ENCODE assay signal across 10 mouse cellular contexts in genomic region chr4:108070286-108070685, GRCm38 (mm10). TPM values are rescaled to one million over a fixed set of nuclear protein-coding genes. Genes with fewer than 3 reads are reported as not detected.
DNase-seq lines count a peak whose midpoint lies in the region; ATAC-seq and TF ChIP-seq lines count a peak whose summit lies in the region.
"Had no signal": no experiment of that assay in that cellular context is flagged by ENCODE, and none has a peak within 500 bp of the region (broad histone marks: within the 10 kb centered on the region; RNA-seq: fewer than 3 reads in every experiment).

No protein-coding gene starts in this region.

- H3K4me1 ChIP-seq in spleen, adult 2 months (ENCODE audit: control insufficient read depth, insufficient read depth, insufficient read length), result peaks cover 5% of the 10 kb centered on the region
- H3K4me1 ChIP-seq in liver, embryonic 12.5 days, result peaks cover 44% of the 10 kb centered on the region

- peak overlapping the region; percentile 83 for H3K4me2 ChIP-seq in liver, embryonic 12.5 days

- no peak for TF ChIP-seq CTCF in gastrocnemius, adult 2 months (IDR thresholded peaks at IDR 0.05)
- TF ChIP-seq CTCF in spleen, adult 2 months (IDR thresholded peaks at IDR 0.05; ENCODE audit: extremely low read depth, insufficient read depth, insufficient read length, insufficient replicate concordance), result no peak

- no peaks in the 10 kb centered on the region for H3K27me3 ChIP-seq in spleen, adult 2 months (ENCODE audit: control insufficient read depth, insufficient read depth, low read length)
- H3K27me3 ChIP-seq in liver, embryonic 12.5 days (replicated peaks), result no peaks in the 10 kb centered on the region

- H3K4me3 ChIP-seq in gastrocnemius, adult 2 months, result peak overlapping the region; percentile 78
- H3K4me3 ChIP-seq in spleen, adult 2 months (ENCODE audit: extremely low read depth, insufficient read depth, insufficient read length), result peak overlapping the region; percentile 60
- H3K4me3 ChIP-seq in liver, embryonic 12.5 days, result peak overlapping the region; percentile 69

- no peak for ATAC-seq in liver, embryonic 12.5 days

- intact Hi-C loops in gastrocnemius, adult 2 months (cut with DNase I), result loop anchor here (10.0 kb wide), 1 partner anchor 145 kb away; the partner anchor contains the start of gene Cpt2
- intact Hi-C loops in gastrocnemius, postnatal 36 days (cut with DNase I), result no loop called here

- 50% methylated on average over 4 of the region's 4 CpGs for WGBS in spleen, adult 2 months
- 51% methylated on average over 4 of the region's 4 CpGs for WGBS in liver, embryonic 12.5 days (ENCODE audit: insufficient replicate concordance)

- DNase-seq in gastrocnemius, adult 2 months, result no peak
- DNase-seq in gastrocnemius, postnatal 36 days, result no peak
- no peak for DNase-seq in spleen, adult 2 months (ENCODE audit: low read depth in 1 of 2, low spot score in 2 of 2)
- DNase-seq in spleen, postnatal 14 days (ENCODE audit: low spot score in 2 of 2), result no peak
- no peak for DNase-seq in c-Kit-positive CD71-positive TER-119-positive erythroid progenitor cells, embryonic 14.5 days (ENCODE audit: low spot score)
- DNase-seq in ovary, postnatal 14 days (ENCODE audit: low spot score), result no peak
- no peak for DNase-seq in urinary bladder, adult 18-20 months (ENCODE audit: low spot score in 2 of 2)
- DNase-seq: cerebellum, adult 11-12 months; lung, postnatal 4 days had no signal

- H3K27ac ChIP-seq in gastrocnemius, adult 2 months, result peak overlapping the region; percentile 86
- no peak overlapping the region for H3K27ac ChIP-seq in spleen, adult 2 months (ENCODE audit: insufficient read depth, low read length)
- H3K27ac ChIP-seq in liver, embryonic 12.5 days, result peak overlapping the region; percentile 68

- no peak for TF ChIP-seq POLR2A in spleen, adult 2 months (IDR thresholded peaks at IDR 0.05; ENCODE audit: low read depth, low read length)

- peak overlapping the region; percentile 75 for H3K9ac ChIP-seq in liver, embryonic 12.5 days

- H3K9me3 ChIP-seq in liver, embryonic 12.5 days (replicated peaks), result no peaks in the 10 kb centered on the region

- H3K36me3 ChIP-seq in spleen, adult 2 months (ENCODE audit: control insufficient read depth, insufficient read depth, low read length), result peaks cover 4% of the 10 kb centered on the region
- H3K36me3 ChIP-seq in liver, embryonic 12.5 days, result peaks cover 35% of the 10 kb centered on the region

RNA-seq across cellular contexts. Expression of gene Podn, which starts 26.0 kb away (rescaled TPM):
- 1 to 10 TPM; 7.2 to 8.3 TPM for total RNA-seq in gastrocnemius, adult 2 months (2021)
- total RNA-seq in gastrocnemius, postnatal 36 days (2021), result 1 to 10 TPM; 9.2 to 9.9 TPM
- 8.0 and 8.7 TPM in 2 replicates for polyA plus RNA-seq in spleen, adult 2 months (2012; rRNA removed)
- polyA plus RNA-seq in liver, embryonic 12.5 days (2016; fragmentation: Nextera tagmentation; extraction: Ambion mirVana), result 0.10 and 0.23 TPM in 2 replicates
